In genomic region chr14:55160251-55161071, GRCm38 (mm10) we compare ENCODE assay signal across 11 mouse cellular contexts. TPM values are rescaled to one million over a fixed set of nuclear protein-coding genes. Genes with fewer than 3 reads are reported as not detected.
A peak's percentile ranks its signal among the peaks of the same experiment; 100 is the strongest.
DNase-seq lines count a peak whose midpoint lies in the region; ATAC-seq and TF ChIP-seq lines count a peak whose summit lies in the region.
"Had no signal": no experiment of that assay in that cellular context is flagged by ENCODE, and none has a peak within 500 bp of the region (broad histone marks: within the 10 kb centered on the region; RNA-seq: fewer than 3 reads in every experiment).

No protein-coding gene starts in this region.

- no peaks in the 10 kb centered on the region for H3K27me3 ChIP-seq in heart, embryonic 16.5 days (ENCODE audit: control insufficient read depth, insufficient read depth, low read length)
- peaks cover 27% of the 10 kb centered on the region for H3K27me3 ChIP-seq in heart, embryonic 10.5 days (ENCODE audit: insufficient read depth, poor library complexity, severe bottlenecking)
- no peaks in the 10 kb centered on the region for H3K27me3 ChIP-seq in stomach, embryonic 16.5 days (ENCODE audit: control insufficient read depth, insufficient read depth, low read length)
- no peaks in the 10 kb centered on the region for H3K27me3 ChIP-seq in stomach, postnatal 0 days (ENCODE audit: control insufficient read depth, insufficient read depth, low read length)
- H3K27me3 ChIP-seq in intestine, embryonic 15.5 days (replicated peaks): no peaks in the 10 kb centered on the region
- H3K27me3 ChIP-seq: embryonic facial prominence, embryonic 15.5 days; stomach, embryonic 15.5 days had no signal

- no peak for TF ChIP-seq CTCF in stomach, postnatal 0 days (IDR thresholded peaks at IDR 0.05; ENCODE audit: low read depth)

- H3K4me1 ChIP-seq in heart, embryonic 16.5 days (ENCODE audit: control insufficient read depth, insufficient read depth, low read length): peaks cover 5% of the 10 kb centered on the region
- peaks cover 7% of the 10 kb centered on the region; the same call in 1 of the 2 replicates for H3K4me1 ChIP-seq in heart, embryonic 10.5 days
- H3K4me1 ChIP-seq in stomach, embryonic 16.5 days (ENCODE audit: control insufficient read depth, insufficient read depth, low read length): peaks cover 7% of the 10 kb centered on the region
- no peaks in the 10 kb centered on the region for H3K4me1 ChIP-seq in stomach, postnatal 0 days (replicated peaks; ENCODE audit: control insufficient read depth, insufficient read depth)
- peaks cover 5% of the 10 kb centered on the region; the same call in 1 of the 2 replicates for H3K4me1 ChIP-seq in intestine, embryonic 15.5 days (replicated peaks)

- WGBS in heart, embryonic 16.5 days: 72% methylated on average over 9 of the region's 10 CpGs
- WGBS in heart, embryonic 10.5 days: 62% methylated on average over 10 of the region's 10 CpGs
- WGBS in stomach, embryonic 16.5 days: 76% methylated on average over 8 of the region's 10 CpGs
- 77% methylated on average over 9 of the region's 10 CpGs for WGBS in stomach, postnatal 0 days
- 74% methylated on average over 10 of the region's 10 CpGs for WGBS in intestine, embryonic 15.5 days

- no peak for ATAC-seq in heart, embryonic 16.5 days (replicated peaks; ENCODE audit: extremely low read depth, insufficient read depth, low FRiP score)
- no peak for ATAC-seq in stomach, embryonic 16.5 days (ENCODE audit: insufficient read depth, low FRiP score)
- ATAC-seq in stomach, postnatal 0 days (ENCODE audit: low FRiP score, low TSS enrichment): no peak; the same call in 1 of the 2 replicates
- no peak for ATAC-seq in intestine, embryonic 15.5 days

- peak overlapping the region; percentile 58 for H3K4me2 ChIP-seq in heart, embryonic 16.5 days (ENCODE audit: low read depth, low read length)
- peak overlapping the region; percentile 46; the same call in 1 of the 2 replicates for H3K4me2 ChIP-seq in stomach, embryonic 16.5 days (ENCODE audit: low read depth, low read length)
- no peak overlapping the region for H3K4me2 ChIP-seq in stomach, postnatal 0 days (replicated peaks; ENCODE audit: low read depth)
- 0 out of 2 replicates have a peak overlapping the region, but pooled peaks have one; percentile 50 for H3K4me2 ChIP-seq in intestine, embryonic 15.5 days (replicated peaks)

- TF ChIP-seq EP300 in stomach, postnatal 0 days (optimal IDR thresholded peaks at IDR 0.05): no peak

- H3K36me3 ChIP-seq in heart, embryonic 16.5 days (ENCODE audit: control insufficient read depth, insufficient read depth): no peaks in the 10 kb centered on the region
- no peaks in the 10 kb centered on the region for H3K36me3 ChIP-seq in heart, embryonic 10.5 days
- no peaks in the 10 kb centered on the region for H3K36me3 ChIP-seq in stomach, embryonic 16.5 days (ENCODE audit: control insufficient read depth, insufficient read depth, low read length)
- no peaks in the 10 kb centered on the region for H3K36me3 ChIP-seq in stomach, postnatal 0 days (ENCODE audit: control insufficient read depth, insufficient read depth, low read length)
- no peaks in the 10 kb centered on the region for H3K36me3 ChIP-seq in intestine, embryonic 15.5 days
- H3K36me3 ChIP-seq: embryonic facial prominence, embryonic 15.5 days; liver, embryonic 13.5 days; stomach, embryonic 15.5 days had no signal

- no peaks in the 10 kb centered on the region for H3K9me3 ChIP-seq in heart, embryonic 16.5 days (replicated peaks; ENCODE audit: control insufficient read depth, low read length)
- no peaks in the 10 kb centered on the region for H3K9me3 ChIP-seq in heart, embryonic 10.5 days
- H3K9me3 ChIP-seq in stomach, embryonic 16.5 days (replicated peaks; ENCODE audit: control insufficient read depth, low read length): no peaks in the 10 kb centered on the region
- H3K9me3 ChIP-seq in stomach, postnatal 0 days (ENCODE audit: control insufficient read depth, low read length): no peaks in the 10 kb centered on the region
- no peaks in the 10 kb centered on the region for H3K9me3 ChIP-seq in intestine, embryonic 15.5 days
- H3K9me3 ChIP-seq: embryonic facial prominence, embryonic 15.5 days; liver, embryonic 13.5 days; stomach, embryonic 15.5 days had no signal

- H3K9ac ChIP-seq in heart, embryonic 16.5 days (ENCODE audit: low read length): no peak overlapping the region
- no peak overlapping the region for H3K9ac ChIP-seq in stomach, embryonic 16.5 days (ENCODE audit: low read length)
- no peak overlapping the region for H3K9ac ChIP-seq in stomach, postnatal 0 days (ENCODE audit: low read length)
- no peak overlapping the region for H3K9ac ChIP-seq in intestine, embryonic 15.5 days
- H3K9ac ChIP-seq: embryonic facial prominence, embryonic 15.5 days; stomach, embryonic 15.5 days had no signal

- H3K4me3 ChIP-seq in heart, embryonic 16.5 days (ENCODE audit: low read length): no peak overlapping the region
- no peak overlapping the region for H3K4me3 ChIP-seq in heart, embryonic 10.5 days
- no peak overlapping the region for H3K4me3 ChIP-seq in stomach, embryonic 16.5 days (replicated peaks; ENCODE audit: low read length)
- H3K4me3 ChIP-seq in stomach, postnatal 0 days (ENCODE audit: low read depth, low read length): no peak overlapping the region
- no peak overlapping the region for H3K4me3 ChIP-seq in intestine, embryonic 15.5 days (replicated peaks)
- H3K4me3 ChIP-seq: liver, embryonic 13.5 days; myocyte; stomach, embryonic 15.5 days had no signal

- DNase-seq in heart, embryonic 10.5 days (ENCODE audit: low spot score): no peak
- DNase-seq in stomach, postnatal 0 days (ENCODE audit: low spot score): no peak
- DNase-seq in lung, adult 18-20 months: no peak
- DNase-seq in layer of hippocampus, adult 11-12 months (ENCODE audit: low spot score): no peak

- no peak overlapping the region for H3K27ac ChIP-seq in heart, embryonic 16.5 days (ENCODE audit: low read length)
- H3K27ac ChIP-seq in heart, embryonic 10.5 days: no peak overlapping the region
- H3K27ac ChIP-seq in stomach, embryonic 16.5 days (ENCODE audit: low read length): no peak overlapping the region
- H3K27ac ChIP-seq in stomach, postnatal 0 days (replicated peaks): no peak overlapping the region
- peak overlapping the region; percentile 13; the same call in 1 of the 2 replicates for H3K27ac ChIP-seq in intestine, embryonic 15.5 days
- H3K27ac ChIP-seq: embryonic facial prominence, embryonic 15.5 days; liver, embryonic 13.5 days; stomach, embryonic 15.5 days had no signal

RNA-seq across cellular contexts. Expression of gene Jph4, which starts 43.7 kb away (rescaled TPM):
- 0.09 and 0.25 TPM in 2 replicates for polyA plus RNA-seq in heart, embryonic 16.5 days (2015; fragmentation: Nextera tagmentation; extraction: Ambion mirVana)
- polyA plus RNA-seq in heart, embryonic 10.5 days (2016; fragmentation: Nextera tagmentation; extraction: Ambion mirVana): 0.06 and 0.18 TPM in 2 replicates
- polyA plus RNA-seq in stomach, embryonic 16.5 days (2015; fragmentation: Nextera tagmentation; extraction: Ambion mirVana): 1.1 and 1.2 TPM in 2 replicates
- 0.82 and 1.0 TPM in 2 replicates for polyA plus RNA-seq in stomach, postnatal 0 days (2015; fragmentation: Nextera tagmentation; extraction: Ambion mirVana)
- polyA plus RNA-seq in intestine, embryonic 15.5 days (2015; fragmentation: Nextera tagmentation; extraction: Ambion mirVana): 1.6 and 1.7 TPM in 2 replicates
- polyA plus RNA-seq: myocyte had no signal

RNA-seq across cellular contexts. Expression of gene Ap1g2, which starts 54.1 kb away (rescaled TPM):
- 10.4 and 14.2 TPM in 2 replicates for polyA plus RNA-seq in heart, embryonic 16.5 days (2015; fragmentation: Nextera tagmentation; extraction: Ambion mirVana)
- 15.6 and 18.9 TPM in 2 replicates for polyA plus RNA-seq in heart, embryonic 10.5 days (2016; fragmentation: Nextera tagmentation; extraction: Ambion mirVana)
- 46.2 and 54.8 TPM in 2 replicates for polyA plus RNA-seq in stomach, embryonic 16.5 days (2015; fragmentation: Nextera tagmentation; extraction: Ambion mirVana)
- 26.4 and 31.0 TPM in 2 replicates for polyA plus RNA-seq in stomach, postnatal 0 days (2015; fragmentation: Nextera tagmentation; extraction: Ambion mirVana)
- 71.9 and 73.9 TPM in 2 replicates for polyA plus RNA-seq in intestine, embryonic 15.5 days (2015; fragmentation: Nextera tagmentation; extraction: Ambion mirVana)
